Mouse (Mus musculus) heart, embryonic 13.5 days (tissue): ENCODE results near the gene Tmprss2. TPM values are rescaled to one million over a fixed set of nuclear protein-coding genes. Genes with fewer than 3 reads are reported as not detected.
"Not testable (repeated sequence)": the region's sequence is repeated elsewhere in the genome, so short reads cannot be mapped to it uniquely, and the experiment has no call there.

Experiments used
- ATAC-seq: fragments of 200-750 bp; cut with Nextera tagmentation; 2 replicates; pipeline ENCODE4 v1.8.0; 2017; ENCODE audit warnings: moderate TSS enrichment; ENCODE audit not compliant: insufficient number of reproducible peaks, low FRiP score, low TSS enrichment; ENCODE audit errors: extremely low read depth
- H3K27ac ChIP-seq: fragments of 300-500 bp; sonication (generic); replicated peaks from 2 replicates; pipeline ENCODE4 v1.5.1; 2015; ENCODE audit warnings: moderate library complexity, mild to moderate bottlenecking, inconsistent platforms
- H3K27me3 ChIP-seq: fragments of 300-500 bp; sonication (generic); replicated peaks from 2 replicates; pipeline ENCODE4 v1.6.1; 2015; ENCODE audit warnings: mild to moderate bottlenecking, inconsistent platforms
- H3K36me3 ChIP-seq: fragments of 300-500 bp; sonication (generic); 2 replicates; pipeline ENCODE4 v1.6.1; 2015; ENCODE audit warnings: mild to moderate bottlenecking, inconsistent platforms
- H3K4me1 ChIP-seq: fragments of 300-500 bp; sonication (generic); 2 replicates; pipeline ENCODE4 v1.6.1; 2015; ENCODE audit warnings: inconsistent platforms
- H3K4me2 ChIP-seq: fragments of 300-500 bp; sonication (generic); 2 replicates; pipeline ENCODE4 v1.6.1; 2015; ENCODE audit warnings: inconsistent platforms, mild to moderate bottlenecking, moderate library complexity
- H3K4me3 ChIP-seq: fragments of 300-500 bp; sonication (generic); 2 replicates; pipeline ENCODE4 v1.5.1; 2015; ENCODE audit warnings: moderate library complexity, mild to moderate bottlenecking, inconsistent platforms
- H3K9ac ChIP-seq: fragments of 300-500 bp; sonication (generic); 2 replicates; pipeline ENCODE4 v1.6.1; 2015; ENCODE audit warnings: inconsistent platforms, mild to moderate bottlenecking, moderate library complexity
- H3K9me3 ChIP-seq: fragments of 300-500 bp; sonication (generic); 2 replicates; pipeline ENCODE4 v1.6.1; 2016; ENCODE audit warnings: inconsistent platforms
- WGBS: fragments of 180-500 bp; shearing (Covaris S2); methylation state at CpG from one replicate; pipeline ENCODE4 v1.1.7; 2015; ENCODE audit warnings: mixed read lengths; 5-methylcytosine and 5-hydroxymethylcytosine counted together
- polyA plus RNA-seq: library from polyadenylated mRNA; unstranded; fragments of >200 nt; fragmentation: Nextera tagmentation; extraction: Ambion mirVana; gene quantifications from 2 replicates; pipeline ENCODE4 v1.2.1, GENCODE M21; 2015

Gene Tmprss2
- polyA plus RNA-seq, 1 experiment from 2014 or later: 0.78 TPM

DNA sequence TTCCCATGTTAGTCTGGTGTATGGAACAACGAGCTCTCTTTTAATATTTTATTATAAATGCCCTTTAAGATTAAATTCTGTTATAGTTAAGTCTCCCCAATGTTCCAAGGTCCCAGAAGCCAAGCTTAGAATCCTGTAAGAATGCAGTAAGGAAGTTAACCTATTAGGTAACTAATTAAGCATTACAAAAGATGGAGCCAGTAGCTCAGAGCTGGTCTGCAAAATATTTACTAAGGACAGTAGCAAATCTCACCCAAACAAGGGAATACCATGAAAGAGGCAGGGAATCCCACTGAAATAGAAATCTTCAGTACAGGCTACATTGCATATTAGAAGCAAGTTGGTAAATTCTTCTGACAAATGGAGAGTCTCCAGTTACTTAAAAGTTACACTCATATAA is 28.1 kb downstream of the Tmprss2 start:
- not testable (repeated sequence) for H3K27me3 ChIP-seq, H3K4me1 ChIP-seq, ATAC-seq, H3K9me3 ChIP-seq, H3K4me2 ChIP-seq, H3K4me3 ChIP-seq, H3K27ac ChIP-seq, H3K9ac ChIP-seq, H3K36me3 ChIP-seq
- WGBS: 62% methylated on average over 1 of the region's 1 CpGs

DNA sequence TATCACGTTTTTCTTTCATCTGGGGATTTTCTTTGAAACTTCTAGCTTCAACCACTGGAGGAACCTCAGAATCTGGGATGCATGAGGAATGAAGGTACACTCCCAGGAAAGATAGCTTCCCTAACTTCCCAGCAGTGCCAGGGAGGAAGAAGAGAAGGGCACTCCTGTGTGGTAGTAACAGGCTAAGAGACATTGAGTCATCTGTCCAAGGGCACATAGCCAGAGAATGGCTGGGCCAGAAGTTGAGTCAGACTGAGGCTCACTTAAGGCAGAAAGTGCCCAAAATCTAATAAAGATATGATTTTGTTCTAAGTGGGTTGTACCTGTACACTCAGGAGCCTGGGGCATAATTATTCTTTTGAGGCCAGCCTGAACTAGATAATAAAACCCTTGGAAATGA is 41.6 kb downstream of the Tmprss2 start:
- Histone ChIP-seq H3K9ac (no peak overlapping the region), H3K4me2 (no peak overlapping the region), H3K4me3 (no peak overlapping the region), H3K9me3 (no peaks in the 10 kb centered on the region), H3K27ac (no peak overlapping the region), H3K4me1 (no peaks in the 10 kb centered on the region), H3K27me3 (no peaks in the 10 kb centered on the region), H3K36me3 (no peaks in the 10 kb centered on the region)
- ATAC-seq: no peak
- WGBS: 35% methylated on average over 1 of the region's 1 CpGs

DNA sequence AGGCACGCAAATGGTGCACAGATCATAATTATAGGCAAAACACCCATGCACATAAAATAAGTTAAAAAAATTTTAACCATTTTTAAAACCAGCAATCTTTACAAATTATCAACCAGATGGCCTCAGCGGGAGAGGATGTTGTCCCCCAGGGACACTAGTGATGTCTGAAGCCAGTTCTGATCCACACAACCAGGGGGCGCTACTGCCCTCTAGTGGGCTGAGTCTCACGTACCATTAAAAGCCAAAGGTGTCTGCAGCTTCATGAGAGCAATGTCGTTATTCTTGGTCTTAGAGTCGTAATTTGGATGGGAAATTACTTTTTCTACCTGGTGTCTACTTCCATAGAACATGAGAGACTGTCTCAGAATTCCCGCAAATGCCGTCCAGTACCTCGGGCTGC is 42.3 kb downstream of the Tmprss2 start:
- no peaks in the 10 kb centered on the region for H3K4me1 ChIP-seq
- no peak overlapping the region for H3K4me3 ChIP-seq
- H3K36me3 ChIP-seq: no peaks in the 10 kb centered on the region
- no peak overlapping the region for H3K27ac ChIP-seq
- 52% methylated on average over 9 of the region's 9 CpGs for WGBS
- H3K9me3 ChIP-seq: no peaks in the 10 kb centered on the region
- H3K9ac ChIP-seq: no peak overlapping the region
- ATAC-seq: no peak
- H3K27me3 ChIP-seq: no peaks in the 10 kb centered on the region
- no peak overlapping the region for H3K4me2 ChIP-seq

DNA sequence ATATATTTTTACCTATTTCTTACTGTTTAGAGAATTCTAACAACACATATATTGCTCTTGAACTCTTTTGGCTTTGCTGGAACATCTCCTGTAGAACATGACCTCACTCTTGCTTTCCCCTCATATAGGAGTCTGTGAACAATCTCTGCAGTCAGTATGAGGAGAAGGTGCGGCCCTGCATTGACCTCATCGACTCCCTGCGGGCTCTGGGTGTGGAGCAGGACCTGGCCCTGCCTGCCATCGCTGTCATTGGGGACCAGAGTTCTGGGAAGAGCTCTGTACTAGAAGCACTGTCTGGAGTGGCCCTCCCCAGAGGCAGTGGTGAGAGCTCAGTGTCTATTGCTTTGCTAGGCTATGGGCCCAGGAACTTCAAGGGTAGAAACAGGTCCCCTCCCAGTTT is 66.7 kb downstream of the Tmprss2 start:
- no peaks in the 10 kb centered on the region for H3K27me3 ChIP-seq

DNA sequence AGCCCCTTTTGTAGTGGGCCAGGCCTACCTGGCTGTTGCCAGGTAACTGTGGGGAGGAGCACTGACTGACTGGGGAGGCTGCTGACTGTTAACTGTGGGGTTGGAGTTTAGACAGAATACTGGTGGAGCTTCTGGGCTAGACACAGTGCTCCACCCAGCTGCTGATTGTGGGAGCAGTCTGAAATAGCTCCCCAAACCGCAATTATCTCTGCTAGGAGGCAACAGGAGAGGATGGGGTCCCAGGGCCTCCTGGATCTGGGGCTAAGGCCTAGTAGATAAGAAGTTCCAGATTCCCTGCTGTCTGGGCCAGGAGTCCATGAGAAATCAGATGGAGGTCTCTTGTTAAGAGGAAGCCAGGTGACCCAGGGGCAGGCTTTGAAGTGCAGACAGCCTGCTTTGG is 74.1 kb downstream of the Tmprss2 start:
- no peaks in the 10 kb centered on the region for H3K27me3 ChIP-seq
- ATAC-seq: no peak
- peak overlapping the region; percentile 44 for H3K4me3 ChIP-seq
- peak overlapping the region; percentile 70 for H3K4me2 ChIP-seq
- peak overlapping the region; percentile 94 for H3K27ac ChIP-seq
- H3K36me3 ChIP-seq: no peaks in the 10 kb centered on the region; the same call in 1 of the 2 replicates
- H3K4me1 ChIP-seq: peaks cover 39% of the 10 kb centered on the region
- peak overlapping the region; percentile 47 for H3K9ac ChIP-seq
- WGBS: 10% methylated on average over 1 of the region's 1 CpGs
- 0 out of 2 replicates have a peak, but pooled peaks cover 4% of the 10 kb centered on the region for H3K9me3 ChIP-seq

More for the DNA sequence above, 66.7 kb downstream of the Tmprss2 start:
- Histone ChIP-seq H3K9me3 (0 out of 2 replicates have a peak, but pooled peaks cover 4% of the 10 kb centered on the region), H3K36me3 (peaks cover 10% of the 10 kb centered on the region; the same call in 1 of the 2 replicates), H3K4me3 (no peak overlapping the region), H3K4me1 (no peaks in the 10 kb centered on the region), H3K9ac (no peak overlapping the region), H3K4me2 (no peak overlapping the region), H3K27ac (no peak overlapping the region)
- 69% methylated on average over 4 of the region's 4 CpGs for WGBS
- no peak for ATAC-seq

DNA sequence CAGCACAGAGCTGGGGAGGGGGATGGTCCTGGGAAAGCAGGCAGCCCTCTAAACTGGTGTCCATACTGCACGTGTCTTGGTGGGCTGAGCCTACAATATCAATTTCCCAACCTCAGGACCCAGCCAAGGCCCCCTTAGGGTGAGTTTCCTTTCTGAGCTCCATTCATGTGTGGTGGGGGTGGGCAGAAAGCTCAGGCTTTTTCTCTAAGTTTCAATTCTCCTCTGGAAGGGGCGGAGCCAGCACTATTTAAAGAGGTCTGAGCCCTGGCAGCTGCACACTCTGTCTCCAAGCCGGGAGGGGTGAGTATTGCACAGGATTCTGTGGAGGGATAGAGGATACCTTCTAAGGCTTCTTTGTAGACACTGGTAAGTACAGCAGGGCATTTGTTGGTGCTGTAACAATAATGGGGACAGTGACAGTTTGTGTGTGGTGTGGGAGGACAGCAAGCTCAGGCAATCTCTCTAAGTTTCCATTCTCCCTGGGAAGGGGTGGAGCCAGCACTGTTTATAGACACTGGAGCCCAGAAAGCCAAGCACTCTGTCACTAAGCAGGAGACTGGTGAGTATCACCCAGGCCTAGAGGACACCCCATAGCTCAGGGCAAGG is 75.1 kb downstream of the Tmprss2 start:
- Histone ChIP-seq H3K4me1 (peaks cover 39% of the 10 kb centered on the region), H3K9ac (peak overlapping the region; percentile 70), H3K4me3 (peak overlapping the region; percentile 44), H3K4me2 (peak overlapping the region; percentile 70), H3K36me3 (no peaks in the 10 kb centered on the region), H3K9me3 (no peaks in the 10 kb centered on the region), H3K27me3 (no peaks in the 10 kb centered on the region), H3K27ac (peak overlapping the region; percentile 94)
- 7% methylated on average over 3 of the region's 3 CpGs for WGBS
- ATAC-seq: peak; percentile 54; the same call in 1 of the 2 replicates

DNA sequence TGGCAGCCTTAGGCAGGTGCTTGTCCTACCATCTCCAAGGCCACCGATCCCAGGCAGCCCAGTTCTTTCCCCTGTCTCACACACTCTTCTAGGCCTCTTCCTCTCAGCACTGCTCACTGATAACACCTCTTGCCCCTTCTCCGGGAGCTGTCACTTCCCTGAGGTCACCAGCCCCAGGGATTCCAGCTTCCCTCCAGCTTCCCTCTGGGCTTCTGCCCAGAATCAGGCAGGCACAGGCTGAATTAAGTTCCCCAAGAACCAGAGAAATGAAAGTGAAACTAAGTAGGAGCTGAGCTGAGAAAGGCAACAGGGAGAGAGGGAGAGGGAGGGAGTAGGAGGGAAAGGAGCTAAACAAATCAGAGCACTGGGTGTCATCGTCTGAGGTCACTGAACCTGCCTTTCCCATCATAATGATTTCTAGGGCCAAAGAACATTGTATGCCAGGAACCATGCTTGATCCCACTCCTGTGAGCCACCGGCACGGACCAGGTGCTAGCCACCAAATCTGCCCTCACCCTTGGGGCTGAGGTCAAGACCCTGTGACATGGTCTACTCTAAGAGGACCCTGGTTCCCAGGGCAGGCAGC is 76.0 kb downstream of the Tmprss2 start:
- 17% methylated on average over 5 of the region's 5 CpGs for WGBS
- H3K4me1 ChIP-seq: peaks cover 39% of the 10 kb centered on the region
- H3K4me2 ChIP-seq: peak overlapping the region; percentile 70
- ATAC-seq: no peak
- H3K27me3 ChIP-seq: no peaks in the 10 kb centered on the region
- H3K27ac ChIP-seq: peak overlapping the region; percentile 94
- H3K9ac ChIP-seq: peak overlapping the region; percentile 70
- H3K36me3 ChIP-seq: no peaks in the 10 kb centered on the region
- H3K4me3 ChIP-seq: peak overlapping the region; percentile 44
- H3K9me3 ChIP-seq: no peaks in the 10 kb centered on the region

DNA sequence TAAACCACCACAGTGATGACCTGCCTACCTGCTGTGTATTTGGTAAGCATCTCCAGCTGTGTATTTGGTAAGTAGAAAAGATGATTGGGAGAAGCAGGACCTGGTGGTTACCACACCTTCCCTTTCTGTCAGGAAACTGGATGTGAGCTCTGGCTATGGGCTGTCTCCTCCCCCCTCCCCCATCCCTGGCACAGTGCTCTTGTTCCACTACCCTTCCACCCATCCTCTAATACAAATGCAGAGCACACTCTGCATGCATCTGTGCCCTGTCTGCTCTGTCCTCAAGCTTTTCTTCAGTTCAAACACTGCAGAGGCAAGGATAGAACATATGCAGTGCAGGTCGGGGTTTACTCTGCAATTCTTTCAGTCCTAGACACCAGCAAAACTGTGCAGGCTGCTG is 76.5 kb downstream of the Tmprss2 start:
- H3K9me3 ChIP-seq: no peaks in the 10 kb centered on the region
- no peak for ATAC-seq
- H3K9ac ChIP-seq: peak overlapping the region; percentile 70
- peaks cover 39% of the 10 kb centered on the region for H3K4me1 ChIP-seq
- no peaks in the 10 kb centered on the region for H3K27me3 ChIP-seq
- peak overlapping the region; percentile 44 for H3K4me3 ChIP-seq
- peak overlapping the region; percentile 70 for H3K4me2 ChIP-seq
- no peaks in the 10 kb centered on the region for H3K36me3 ChIP-seq
- H3K27ac ChIP-seq: peak overlapping the region; percentile 94
- WGBS: 18% methylated on average over 1 of the region's 1 CpGs

DNA sequence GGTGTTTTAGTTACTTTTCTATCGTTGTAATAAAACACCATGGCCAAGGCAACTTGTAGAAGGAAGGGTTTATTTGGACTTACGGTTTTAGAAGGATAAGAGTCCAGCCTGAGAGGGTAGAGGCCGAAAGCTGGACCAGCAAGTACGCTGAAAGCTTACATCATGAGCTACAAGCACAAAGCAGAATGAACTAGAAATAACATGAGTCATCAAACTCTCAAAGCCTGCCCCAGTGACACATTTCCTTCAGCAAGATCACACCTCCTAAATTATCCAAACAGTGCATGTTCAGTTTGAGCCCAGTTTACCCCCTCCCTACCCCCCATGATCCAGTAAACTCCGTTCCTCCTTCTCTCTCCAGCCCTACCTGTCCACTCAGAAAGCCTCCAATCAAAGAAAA is 77.2 kb downstream of the Tmprss2 start:
- no peak overlapping the region for H3K4me2 ChIP-seq
- H3K4me1 ChIP-seq: peaks cover 39% of the 10 kb centered on the region
- no peaks in the 10 kb centered on the region for H3K36me3 ChIP-seq
- no peak overlapping the region for H3K9ac ChIP-seq
- H3K27ac ChIP-seq: no peak overlapping the region; the same call in 1 of the 2 replicates
- no peak for ATAC-seq
- H3K9me3 ChIP-seq: no peaks in the 10 kb centered on the region
- H3K4me3 ChIP-seq: no peak overlapping the region
- 78% methylated on average over 5 of the region's 5 CpGs for WGBS
- no peaks in the 10 kb centered on the region for H3K27me3 ChIP-seq

DNA sequence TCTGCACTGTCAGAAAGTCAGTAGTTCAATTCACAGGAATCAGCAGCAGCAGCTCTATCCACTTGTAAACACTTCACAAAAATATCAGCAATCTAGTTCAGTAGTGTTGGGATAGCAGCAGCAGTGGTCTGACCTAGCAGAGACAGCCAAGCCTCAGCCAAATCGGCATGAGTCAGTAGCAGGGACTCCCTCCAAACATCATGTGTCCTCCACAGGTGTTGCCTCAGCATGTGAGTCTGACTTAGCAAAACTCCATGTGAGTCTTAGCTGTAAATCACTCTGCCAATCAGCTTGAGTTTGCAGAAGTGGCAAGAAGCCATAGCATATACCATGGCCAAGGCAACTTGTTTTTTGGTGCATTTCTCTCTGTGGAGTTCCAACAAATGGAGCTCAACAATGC is 77.9 kb downstream of the Tmprss2 start:
- no peak overlapping the region for H3K4me2 ChIP-seq
- H3K4me1 ChIP-seq: peaks cover 39% of the 10 kb centered on the region
- no peak for ATAC-seq
- no peaks in the 10 kb centered on the region for H3K27me3 ChIP-seq
- 71% methylated on average over 1 of the region's 1 CpGs for WGBS
- no peak overlapping the region for H3K9ac ChIP-seq
- no peak overlapping the region for H3K4me3 ChIP-seq
- no peaks in the 10 kb centered on the region for H3K9me3 ChIP-seq
- H3K36me3 ChIP-seq: no peaks in the 10 kb centered on the region
- H3K27ac ChIP-seq: no peak overlapping the region

DNA sequence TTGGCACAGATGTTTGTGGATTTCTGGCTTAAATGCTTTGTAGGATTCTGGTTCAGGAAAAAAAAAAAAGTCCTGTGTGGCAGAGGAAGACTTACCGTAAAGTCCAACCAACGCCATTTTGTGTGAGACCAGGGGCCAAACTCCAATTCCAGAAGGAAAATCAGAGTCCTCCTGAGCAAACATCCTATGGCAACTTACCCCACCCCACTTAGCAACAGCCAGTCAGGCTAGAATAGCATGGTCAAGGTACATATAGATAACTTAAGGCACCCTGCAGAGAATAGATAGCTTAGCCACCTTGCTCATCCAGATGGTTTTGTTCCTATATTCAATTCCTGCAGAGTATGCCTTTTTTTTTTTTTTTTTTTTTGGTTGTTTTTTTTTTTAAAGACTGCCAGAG is 81.8 kb downstream of the Tmprss2 start:
- H3K4me3 ChIP-seq: no peak overlapping the region
- no peaks in the 10 kb centered on the region for H3K27me3 ChIP-seq
- H3K4me1 ChIP-seq: peaks cover 5% of the 10 kb centered on the region
- no peaks in the 10 kb centered on the region for H3K36me3 ChIP-seq
- WGBS: 84% methylated on average over 2 of the region's 2 CpGs
- H3K9me3 ChIP-seq: no peaks in the 10 kb centered on the region
- no peak for ATAC-seq
- H3K9ac ChIP-seq: no peak overlapping the region
- no peak overlapping the region for H3K4me2 ChIP-seq
- no peak overlapping the region for H3K27ac ChIP-seq

DNA sequence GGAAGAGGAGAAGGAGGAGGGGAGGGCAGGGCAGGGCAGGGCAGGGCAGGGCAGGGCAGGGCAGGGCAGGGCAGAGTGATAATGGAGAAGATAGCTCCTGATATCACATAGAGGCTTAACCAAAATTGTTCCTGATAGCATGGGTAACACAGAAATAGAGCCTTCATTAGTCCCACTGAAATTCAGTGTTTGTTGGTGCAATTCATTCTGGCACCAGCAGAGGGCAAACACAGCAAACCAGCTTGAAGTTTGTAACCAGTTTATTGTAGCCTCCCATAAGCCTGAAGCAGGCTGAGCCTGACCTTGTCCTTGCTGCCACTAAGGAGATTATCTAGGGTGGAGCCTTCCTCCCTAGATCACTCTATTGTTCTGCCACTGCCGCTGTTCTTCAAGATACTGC is 88.0 kb downstream of the Tmprss2 start:
- H3K27ac ChIP-seq: no peak overlapping the region
- H3K36me3 ChIP-seq: no peaks in the 10 kb centered on the region
- H3K27me3 ChIP-seq: no peaks in the 10 kb centered on the region
- H3K9ac ChIP-seq: no peak overlapping the region
- H3K9me3 ChIP-seq: no peaks in the 10 kb centered on the region
- H3K4me1 ChIP-seq: no peaks in the 10 kb centered on the region
- no peak overlapping the region for H3K4me2 ChIP-seq
- no peak for ATAC-seq
- H3K4me3 ChIP-seq: no peak overlapping the region
- WGBS: 4% methylated on average over 1 of the region's 1 CpGs
